Mouse (Mus musculus) lung, postnatal 10 days (tissue): ENCODE measurements around the gene Myh13.

Experiments used
- DNase-seq: peaks from one replicate; pipeline ENCODE4 v3.0.0; 2021

Gene Myh13

DNA sequence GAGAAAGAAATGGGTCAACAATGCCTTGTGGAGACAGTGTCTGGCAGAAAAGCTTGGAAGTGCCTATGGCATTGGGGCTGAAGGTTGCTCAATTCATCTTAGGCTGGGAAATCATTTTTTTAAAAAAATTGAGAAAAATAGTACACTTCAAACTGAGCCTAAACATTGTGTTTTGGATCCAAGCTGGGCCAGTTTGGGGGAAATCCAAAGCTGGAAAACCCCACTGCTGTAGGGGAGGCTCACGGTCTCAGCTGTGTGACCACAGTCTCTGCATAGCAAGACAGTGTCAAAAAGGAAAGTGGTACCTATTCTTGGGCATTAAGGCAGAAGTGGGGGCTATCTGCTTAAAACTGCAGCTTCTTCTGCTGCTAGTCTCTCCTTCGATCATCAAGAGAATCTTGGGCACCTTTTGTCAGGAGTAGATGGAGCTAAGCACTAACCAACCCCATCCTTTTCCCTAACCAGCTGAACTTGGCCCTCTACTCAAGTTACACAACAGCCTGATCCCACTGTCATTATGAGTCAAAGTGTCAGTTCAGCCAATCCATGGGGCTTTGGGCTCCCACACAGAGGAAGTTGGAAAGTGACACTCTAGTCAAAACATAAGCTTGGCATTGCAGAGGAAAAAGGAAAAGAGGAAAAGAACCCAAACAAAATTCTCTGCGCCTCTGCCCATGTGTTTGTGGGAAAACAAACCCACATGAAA lies 69.4 kb downstream of the Myh13 start:
- DNase-seq = peak; percentile 62

DNA sequence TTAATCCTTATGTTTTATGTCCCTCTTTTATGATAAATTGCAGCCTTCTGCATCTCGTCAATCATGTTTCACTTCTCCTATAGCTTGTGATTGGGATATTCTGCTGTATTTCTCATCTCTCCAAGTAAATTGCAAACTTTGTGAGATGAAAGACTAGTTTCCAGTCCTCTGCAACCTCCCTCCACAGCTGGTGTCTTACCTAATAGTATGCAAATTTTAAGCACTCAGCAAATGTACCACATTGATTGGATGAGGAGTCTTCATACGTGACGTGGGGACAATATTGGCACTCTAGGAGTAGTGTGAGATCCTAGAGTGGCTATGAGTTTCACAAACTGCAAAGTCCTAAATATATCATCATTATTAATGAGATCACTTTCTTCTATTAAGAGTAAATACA lies 70.9 kb downstream of the Myh13 start:
- DNase-seq = no peak

DNA sequence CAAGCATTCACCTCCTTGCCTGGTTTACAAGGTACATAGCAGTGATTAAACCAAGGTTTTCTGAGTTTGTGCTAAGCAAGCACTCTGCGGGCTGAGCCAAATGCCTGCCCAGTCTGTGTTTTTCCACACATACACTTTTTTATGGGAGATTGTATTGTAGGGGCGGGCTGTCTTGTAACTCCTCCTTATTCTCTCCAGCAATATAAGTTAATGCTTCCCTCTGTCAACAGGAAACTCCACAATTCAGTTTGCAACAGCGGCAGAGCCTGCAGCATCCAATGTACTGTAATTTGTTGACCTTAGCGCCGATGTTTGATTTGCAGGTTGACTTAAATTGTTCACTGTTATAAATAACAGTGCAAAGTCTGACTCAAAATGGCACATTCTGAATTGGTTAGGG lies 79.5 kb downstream of the Myh13 start:
- no peak for DNase-seq

- DNase-seq = peak; percentile 16
These were observed 93.0 kb downstream of the Myh13 start for GRCm38 (mm10) chr11:67414346-67414940.
